Comparison of ENCODE assay signal across 19 mouse cellular contexts in genomic region chr12:104841256-104841655, GRCm38 (mm10). TPM values are rescaled to one million over a fixed set of nuclear protein-coding genes. Genes with fewer than 3 reads are reported as not detected.
A peak's percentile ranks its signal among the peaks of the same experiment; 100 is the strongest.
DNase-seq lines count a peak whose midpoint lies in the region; ATAC-seq and TF ChIP-seq lines count a peak whose summit lies in the region.
"Had no signal": no experiment of that assay in that cellular context is flagged by ENCODE, and none has a peak within 500 bp of the region (broad histone marks: within the 10 kb centered on the region; RNA-seq: fewer than 3 reads in every experiment).

No protein-coding gene starts in this region.

- peaks cover 72% of the 10 kb centered on the region for H3K79me2 ChIP-seq in liver, adult 2 months (ENCODE audit: control insufficient read depth, insufficient read depth, low read length)

- no peak for ATAC-seq in kidney, embryonic 15.5 days (replicated peaks; ENCODE audit: low FRiP score)
- no peak for ATAC-seq in forebrain, embryonic 14.5 days
- ATAC-seq: forebrain, embryonic 16.5 days had no signal

- no peak for TF ChIP-seq POLR2A in liver, adult 2 months (IDR thresholded peaks at IDR 0.05; ENCODE audit: extremely low read depth, insufficient read depth, low read length)

- no peaks in the 10 kb centered on the region for H3K9me3 ChIP-seq in kidney, embryonic 15.5 days (replicated peaks)
- no peaks in the 10 kb centered on the region for H3K9me3 ChIP-seq in forebrain, embryonic 14.5 days (replicated peaks; ENCODE audit: control insufficient read depth, low read length)
- H3K9me3 ChIP-seq: embryonic facial prominence, embryonic 12.5 days; heart, embryonic 10.5 days; hindbrain, embryonic 12.5 days had no signal

- no peak for TF ChIP-seq CTCF in liver, adult 2 months (IDR thresholded peaks at IDR 0.05; ENCODE audit: low read depth, low read length)

- peak; percentile 85 for DNase-seq in kidney, adult 18-20 months
- peak; percentile 96 for DNase-seq in liver, adult 2 months (ENCODE audit: extremely low read depth, low read depth, low spot score)
- no peak for DNase-seq in liver
- DNase-seq in kidney, adult 9 months: peak; percentile 95
- DNase-seq in kidney, postnatal 25 days: peak; percentile 84 to 92
- DNase-seq in forebrain, embryonic 14.5 days (ENCODE audit: low spot score): no peak
- DNase-seq in adrenal gland, adult 8-10 months: no peak
- DNase-seq: adrenal gland, adult 2 months; adrenal gland, postnatal 36 days; cerebellum, adult 2 months; gastrocnemius, postnatal 10 days; heart, adult 18-20 months; heart, postnatal 10 days; heart, postnatal 4 days had no signal

- H3K4me3 ChIP-seq in kidney, embryonic 15.5 days (replicated peaks): no peak overlapping the region
- H3K4me3 ChIP-seq in liver, adult 2 months (ENCODE audit: insufficient read depth, low read depth, low read length): no peak overlapping the region
- H3K4me3 ChIP-seq in forebrain, embryonic 14.5 days (ENCODE audit: low read depth, low read length): no peak overlapping the region
- H3K4me3 ChIP-seq: embryonic facial prominence, embryonic 12.5 days; heart, embryonic 10.5 days; hindbrain, embryonic 12.5 days had no signal

- H3K4me2 ChIP-seq in kidney, embryonic 15.5 days: no peak overlapping the region
- H3K4me2 ChIP-seq in forebrain, embryonic 14.5 days (ENCODE audit: low read length): no peak overlapping the region
- H3K4me2 ChIP-seq: embryonic facial prominence, embryonic 12.5 days; hindbrain, embryonic 12.5 days had no signal

- no peaks in the 10 kb centered on the region for H3K36me3 ChIP-seq in kidney, embryonic 15.5 days
- no peaks in the 10 kb centered on the region for H3K36me3 ChIP-seq in liver, adult 2 months (ENCODE audit: control insufficient read depth, insufficient read depth, low read length)
- no peaks in the 10 kb centered on the region for H3K36me3 ChIP-seq in forebrain, embryonic 14.5 days (ENCODE audit: control insufficient read depth, insufficient read depth, low read length)
- H3K36me3 ChIP-seq: embryonic facial prominence, embryonic 12.5 days; heart, embryonic 10.5 days; hindbrain, embryonic 12.5 days had no signal

- H3K4me1 ChIP-seq in kidney, embryonic 15.5 days: peaks cover 41% of the 10 kb centered on the region
- H3K4me1 ChIP-seq in liver, adult 2 months (ENCODE audit: control insufficient read depth, insufficient read depth, low read length): peaks cover 50% of the 10 kb centered on the region
- H3K4me1 ChIP-seq in forebrain, embryonic 14.5 days (ENCODE audit: control insufficient read depth, insufficient read depth, low read length): no peaks in the 10 kb centered on the region

- WGBS in kidney, embryonic 15.5 days: 78% methylated on average over 3 of the region's 3 CpGs
- 24% methylated on average over 3 of the region's 3 CpGs for WGBS in liver, adult 2 months
- WGBS in forebrain, embryonic 14.5 days: 77% methylated on average over 3 of the region's 3 CpGs

- 0 out of 2 replicates have a peak, but pooled peaks cover 2% of the 10 kb centered on the region for H3K27me3 ChIP-seq in kidney, embryonic 15.5 days
- no peaks in the 10 kb centered on the region for H3K27me3 ChIP-seq in liver, adult 2 months (ENCODE audit: control insufficient read depth, insufficient read depth, low read length)
- no peaks in the 10 kb centered on the region for H3K27me3 ChIP-seq in forebrain, embryonic 14.5 days (replicated peaks; ENCODE audit: control insufficient read depth, insufficient read depth, low read length)

- no peak overlapping the region for H3K27ac ChIP-seq in kidney, embryonic 15.5 days
- peak overlapping the region; percentile 92 for H3K27ac ChIP-seq in liver, adult 2 months (replicated peaks; ENCODE audit: insufficient read depth, low read depth, low read length)
- H3K27ac ChIP-seq in forebrain, embryonic 14.5 days (ENCODE audit: low read depth, low read length): no peak overlapping the region
- H3K27ac ChIP-seq: embryonic facial prominence, embryonic 12.5 days; heart, embryonic 10.5 days; hindbrain, embryonic 12.5 days had no signal

- H3K9ac ChIP-seq in kidney, embryonic 15.5 days: no peak overlapping the region
- peak overlapping the region; percentile 32 for H3K9ac ChIP-seq in liver, adult 2 months (ENCODE audit: low read depth, low read length)
- H3K9ac ChIP-seq in forebrain, embryonic 14.5 days (ENCODE audit: low read length): no peak overlapping the region
- H3K9ac ChIP-seq: embryonic facial prominence, embryonic 12.5 days; hindbrain, embryonic 12.5 days had no signal

RNA-seq across cellular contexts. Expression of gene Clmn, which starts 23.6 kb away (rescaled TPM):
- polyA plus RNA-seq in kidney, embryonic 15.5 days (2015; fragmentation: Nextera tagmentation; extraction: Ambion mirVana): 4.9 and 5.5 TPM in 2 replicates
- total RNA-seq in liver, adult 2 months (2014; rRNA removed): 20.4 and 22.4 TPM in 2 replicates
- polyA plus RNA-seq in liver, adult 2 months (2012; rRNA removed): 12.1 and 13.7 TPM in 2 replicates
- 0.33 and 0.72 TPM in 2 replicates for polyA plus RNA-seq in forebrain, embryonic 14.5 days (2014; fragmentation: Nextera tagmentation; extraction: Ambion mirVana)
- total RNA-seq in adrenal gland, adult 8-10 months (2022): 10 to 100 TPM; 12.7 to 15.3 (median 14.2) TPM

Comparison
In these comparisons a context has a peak if more than half of its experiments do, and no peak if none do; other contexts are left out.
1. DNase-seq: peak in kidney, adult 18-20 months (single experiment), liver, adult 2 months (single experiment), kidney, adult 9 months (single experiment) and kidney, postnatal 25 days (2 of 2); none in liver (single experiment), forebrain, embryonic 14.5 days (single experiment) and adrenal gland, adult 8-10 months (single experiment).